Mouse (Mus musculus) erythroblast, embryonic 14.5 days (primary cell): ENCODE data around the gene Mllt6.

ENCODE experiments used
- GATA1 ChIP-seq: IDR thresholded peaks from 2 replicates; pipeline ENCODE4 v1.6.1; 2012; ENCODE audit warnings: low read length, inconsistent platforms, mixed read lengths
- TAL1 ChIP-seq: IDR thresholded peaks from 3 replicates; pipeline ENCODE4 v1.6.1; 2012; ENCODE audit warnings: low read length, inconsistent platforms, mixed read lengths

DNA sequence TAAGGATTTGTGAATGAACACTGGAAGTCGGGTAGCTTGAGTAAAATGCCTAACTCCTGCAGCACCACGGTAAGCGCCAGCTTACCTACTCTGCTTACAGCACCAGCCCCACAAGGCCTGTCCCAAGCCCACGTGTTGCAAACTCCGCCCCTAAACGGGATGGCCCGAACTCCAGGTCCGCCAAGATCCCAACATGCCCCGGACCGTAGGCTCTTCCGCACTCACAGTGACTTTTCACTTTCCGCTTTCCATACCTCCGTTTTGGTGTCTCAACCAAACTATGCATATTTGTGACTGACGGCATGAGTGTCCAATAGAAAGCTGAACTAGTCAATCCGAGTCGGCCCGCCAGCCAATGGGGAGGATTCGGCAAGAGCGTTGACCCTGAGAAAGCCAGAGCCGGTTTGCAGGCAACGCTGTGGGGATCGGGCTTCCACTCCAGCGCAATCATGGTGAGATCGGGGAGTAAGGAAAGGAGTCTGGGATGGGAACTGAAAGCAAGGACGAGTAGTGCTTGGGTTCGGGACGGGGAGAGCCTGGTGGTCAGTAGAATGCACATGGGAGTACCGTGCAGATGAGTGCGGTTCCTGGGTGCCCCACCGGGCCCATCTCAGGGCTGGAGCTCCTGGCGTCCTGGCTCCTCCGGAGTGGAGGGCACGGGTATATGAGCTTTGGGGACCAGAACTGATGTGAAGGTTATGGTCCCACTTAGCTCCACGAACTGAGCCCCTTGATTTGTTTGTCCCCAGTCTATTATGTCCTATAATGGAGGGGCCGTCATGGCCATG lies 40.0 kb downstream of the Mllt6 start, which contains the start of gene Psmb3:
- no peak for TF ChIP-seq GATA1
- TF ChIP-seq TAL1, result no peak
